Mouse (Mus musculus): ENCODE results near the gene Cox7a2l.

DNA sequence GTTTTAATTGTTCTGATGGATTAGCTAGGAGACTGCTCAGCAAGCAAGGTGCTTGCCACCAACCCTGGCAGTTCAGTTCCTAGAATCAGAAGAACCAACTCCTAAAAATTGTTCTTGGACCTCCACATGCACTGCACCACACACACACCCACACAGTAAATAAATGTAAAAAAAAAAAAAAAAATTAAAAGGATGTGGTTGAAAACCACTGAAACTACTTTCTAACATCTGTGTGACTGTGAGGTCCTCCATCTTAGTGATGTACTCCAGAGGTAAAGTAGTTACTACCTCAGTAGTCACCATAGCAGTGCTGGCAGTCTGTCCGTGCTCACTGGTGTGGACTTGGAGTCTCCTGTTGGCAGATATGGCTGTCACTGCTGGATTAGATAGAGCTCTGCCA, 59.9 kb downstream of the Cox7a2l start:
- no peak for TF ChIP-seq POLR2A (IDR thresholded peaks at IDR 0.05; ENCODE audit: control insufficient read depth, low read depth, low read length)
- no peak for TF ChIP-seq CTCF (IDR thresholded peaks at IDR 0.05; ENCODE audit: control insufficient read depth, insufficient read depth, insufficient replicate concordance, low read depth, low read length)

All from testis, adult 2 months (tissue).